Mouse (Mus musculus) bone marrow macrophage, adult 2 months (primary cell): Measurements from ENCODE around the gene Scube3. TPM values are rescaled to one million over a fixed set of nuclear protein-coding genes. Genes with fewer than 3 reads are reported as not detected.
A peak's percentile ranks its signal among the peaks of the same experiment; 100 is the strongest.

Source experiments
- H3K27ac ChIP-seq: 2 replicates; pipeline ENCODE4 v1.5.1; 2012; ENCODE audit warnings: low read depth, low read length; ENCODE audit not compliant: insufficient read depth
- H3K4me1 ChIP-seq: 2 replicates; pipeline ENCODE4 v1.6.1; 2012; ENCODE audit warnings: low read length; ENCODE audit not compliant: control insufficient read depth, insufficient read depth
- H3K4me3 ChIP-seq: 2 replicates; pipeline ENCODE4 v1.5.1; 2012; ENCODE audit warnings: mild to moderate bottlenecking, low read length, moderate library complexity; ENCODE audit not compliant: insufficient read depth
- CTCF ChIP-seq: IDR thresholded peaks from 2 replicates; pipeline ENCODE4 v1.5.1; 2012; ENCODE audit warnings: low read depth, mild to moderate bottlenecking, low read length, moderate library complexity
- POLR2A ChIP-seq: IDR thresholded peaks from 2 replicates; pipeline ENCODE4 v1.6.1; 2012; ENCODE audit warnings: mild to moderate bottlenecking, low read depth, low read length, borderline replicate concordance
- polyA plus RNA-seq: library from polyadenylated mRNA; stranded (reverse); fragments of >200 nt; gene quantifications from 2 replicates; pipeline ENCODE4 v1.2.4, GENCODE M21; 2012; ENCODE audit not compliant: missing spikeins, insufficient read depth, insufficient read length

Gene Scube3
- polyA plus RNA-seq, 1 experiment = 0.11 TPM

GRCm38 (mm10) chr17:28192754-28193153, 50.8 kb downstream of the Scube3 start:
- H3K4me1 ChIP-seq = peaks cover 25% of the 10 kb centered on the region
- peak overlapping the region; percentile 9; the same call in 1 of the 2 replicates for H3K27ac ChIP-seq
- no peak for TF ChIP-seq CTCF
- no peak for TF ChIP-seq POLR2A
- no peak overlapping the region for H3K4me3 ChIP-seq

- H3K4me1 ChIP-seq = peaks cover 25% of the 10 kb centered on the region
- TF ChIP-seq CTCF (no peak), POLR2A (no peak)
- no peak overlapping the region for H3K4me3 ChIP-seq
- H3K27ac ChIP-seq = no peak overlapping the region
Measured at GRCm38 (mm10) chr17:28193559-28193958, 51.6 kb downstream of the Scube3 start.

- TF ChIP-seq POLR2A (no peak), CTCF (no peak)
- Histone ChIP-seq H3K27ac (no peak overlapping the region), H3K4me3 (no peak overlapping the region), H3K4me1 (peaks cover 25% of the 10 kb centered on the region)
Measured at GRCm38 (mm10) chr17:28195033-28195432, 53.1 kb downstream of the Scube3 start.

GRCm38 (mm10) chr17:28197646-28198045, 55.7 kb downstream of the Scube3 start:
- Histone ChIP-seq H3K4me1 (peaks cover 19% of the 10 kb centered on the region), H3K4me3 (no peak overlapping the region), H3K27ac (no peak overlapping the region)
- no peak for TF ChIP-seq POLR2A
- TF ChIP-seq CTCF = no peak

GRCm38 (mm10) chr17:28201982-28202381, 60.0 kb downstream of the Scube3 start:
- Histone ChIP-seq H3K27ac (no peak overlapping the region), H3K4me3 (no peak overlapping the region), H3K4me1 (peaks cover 11% of the 10 kb centered on the region)
- TF ChIP-seq POLR2A (no peak), CTCF (no peak)

- H3K27ac ChIP-seq = no peak overlapping the region
- peaks cover 20% of the 10 kb centered on the region for H3K4me1 ChIP-seq
- no peak for TF ChIP-seq POLR2A
- TF ChIP-seq CTCF = peak; percentile 71
Measured at GRCm38 (mm10) chr17:28204052-28204720, 62.2 kb downstream of the Scube3 start.

GRCm38 (mm10) chr17:28205443-28205842, 63.5 kb downstream of the Scube3 start:
- Histone ChIP-seq H3K4me3 (no peak overlapping the region), H3K4me1 (peaks cover 25% of the 10 kb centered on the region), H3K27ac (no peak overlapping the region)
- no peak for TF ChIP-seq CTCF
- TF ChIP-seq POLR2A = no peak

More at GRCm38 (mm10) chr17:28204052-28204720, 62.2 kb downstream of the Scube3 start:
- H3K4me3 ChIP-seq = no peak overlapping the region

GRCm38 (mm10) chr17:28207092-28207491, 65.2 kb downstream of the Scube3 start:
- TF ChIP-seq POLR2A = no peak
- TF ChIP-seq CTCF = no peak
- peaks cover 25% of the 10 kb centered on the region for H3K4me1 ChIP-seq
- peak overlapping the region; percentile 81 for H3K27ac ChIP-seq
- no peak overlapping the region for H3K4me3 ChIP-seq

GRCm38 (mm10) chr17:28207591-28208313, 65.8 kb downstream of the Scube3 start, which contains the start of gene Def6:
Gene Def6 (plus strand): TSS chr17:28207778.
- peak within 1 kb of the TSS; percentile 72 for H3K4me3 ChIP-seq
- H3K27ac ChIP-seq = peak within 1 kb of the TSS; percentile 81
- TF ChIP-seq CTCF (no peak), POLR2A (no peak)
- H3K4me1 ChIP-seq = peaks cover 25% of the 10 kb centered on the region

GRCm38 (mm10) chr17:28208314-28208612, 66.3 kb downstream of the Scube3 start:
- peaks cover 25% of the 10 kb centered on the region for H3K4me1 ChIP-seq
- H3K27ac ChIP-seq = peak overlapping the region; percentile 81
- H3K4me3 ChIP-seq = peak overlapping the region; percentile 72
- no peak for TF ChIP-seq CTCF
- TF ChIP-seq POLR2A = no peak
